Mouse (Mus musculus) C2C12 (cell line): ENCODE measurements at regions not wholly inside any gene's neighbourhood (a gene's known extent, or its start where the extent isn't known, plus 50 kb on each side); places are given as distances from the start of the nearest gene placed in this dataset.

Source experiments
- CTCF ChIP-seq: IDR thresholded peaks from one replicate; pipeline ENCODE4 v1.5.1; 2011; ENCODE audit not compliant: control insufficient read depth, insufficient read depth, insufficient read length
- MYOD1 ChIP-seq: IDR thresholded peaks from one replicate; pipeline ENCODE4 v1.6.1; 2011; ENCODE audit warnings: low read depth; ENCODE audit not compliant: control insufficient read depth, insufficient read length
- USF1 ChIP-seq: IDR thresholded peaks from one replicate; pipeline ENCODE4 v1.6.1; 2011; ENCODE audit warnings: low read depth, mild to moderate bottlenecking, control low read depth, moderate library complexity

- no peak for TF ChIP-seq CTCF
- TF ChIP-seq USF1: no peak
- no peak for TF ChIP-seq MYOD1
Observed at GRCm38 (mm10) chr11:71912626-71913025, 124.7 kb downstream of the Aipl1 start.
